Mouse (Mus musculus) intestine, embryonic 14.5 days (tissue): ENCODE data around the gene Arhgap42. TPM values are rescaled to one million over a fixed set of nuclear protein-coding genes. Genes with fewer than 3 reads are reported as not detected.

Experiments
- ATAC-seq: fragments of 200-750 bp; cut with Nextera tagmentation; replicated peaks from 2 replicates; pipeline ENCODE4 v1.8.0; 2017; ENCODE audit warnings: low read depth, moderate number of reproducible peaks, moderate TSS enrichment, moderate library complexity; ENCODE audit not compliant: low FRiP score, low TSS enrichment
- DNase-seq: peaks from one replicate; pipeline ENCODE4 v3.0.0-alpha.2; 2018; ENCODE audit warnings: low spot score
- H3K27ac ChIP-seq: fragments of 300-500 bp; sonication (generic); 2 replicates; pipeline ENCODE4 v1.5.1; 2014; ENCODE audit warnings: low read depth, mild to moderate bottlenecking, control low read depth
- H3K27me3 ChIP-seq: fragments of 300-500 bp; sonication (generic); replicated peaks from 2 replicates; pipeline ENCODE4 v1.6.1; 2014; ENCODE audit warnings: low read length, control low read depth; ENCODE audit not compliant: control insufficient read depth, insufficient read depth
- H3K36me3 ChIP-seq: fragments of 300-500 bp; sonication (generic); 2 replicates; pipeline ENCODE4 v1.6.1; 2014; ENCODE audit warnings: low read length, control low read depth; ENCODE audit not compliant: control insufficient read depth, insufficient read depth
- H3K4me1 ChIP-seq: fragments of 300-500 bp; sonication (generic); replicated peaks from 2 replicates; pipeline ENCODE4 v1.6.1; 2014; ENCODE audit warnings: low read length, control low read depth, mixed read lengths; ENCODE audit not compliant: control insufficient read depth, insufficient read depth
- H3K4me2 ChIP-seq: fragments of 300-500 bp; sonication (generic); 2 replicates; pipeline ENCODE4 v1.6.1; 2014; ENCODE audit warnings: low read length
- H3K4me3 ChIP-seq: fragments of 300-500 bp; sonication (generic); 2 replicates; pipeline ENCODE4 v1.5.1; 2014; ENCODE audit warnings: low read depth, low read length, control low read depth, mixed read lengths
- H3K9ac ChIP-seq: fragments of 300-500 bp; sonication (generic); 2 replicates; pipeline ENCODE4 v1.6.1; 2014; ENCODE audit warnings: mild to moderate bottlenecking, low read length
- H3K9me3 ChIP-seq: fragments of 300-500 bp; sonication (generic); 2 replicates; pipeline ENCODE4 v1.6.1; 2016; ENCODE audit warnings: low read length, control low read depth; ENCODE audit not compliant: control insufficient read depth
- WGBS: fragments of 180-500 bp; shearing (Covaris S2); extraction: QIAGEN DNeasy Blood & Tissue Kit; methylation state at CpG from one replicate; pipeline ENCODE4 v1.1.7; 2014; 5-methylcytosine and 5-hydroxymethylcytosine counted together
- polyA plus RNA-seq: library from polyadenylated mRNA; unstranded; fragments of >200 nt; fragmentation: Nextera tagmentation; extraction: Ambion mirVana; gene quantifications from 2 replicates; pipeline ENCODE4 v1.2.1, GENCODE M21; 2014

Arhgap42 gene
- polyA plus RNA-seq, 1 experiment from 2014 or later: 39.4 TPM

GRCm38 (mm10) chr9:9144301-9145121 is 94.4 kb downstream of the Arhgap42 start:
- Histone ChIP-seq H3K4me1 (no peaks in the 10 kb centered on the region; the same call in 1 of the 2 replicates), H3K9ac (no peak overlapping the region), H3K27ac (no peak overlapping the region), H3K4me3 (no peak overlapping the region), H3K36me3 (no peaks in the 10 kb centered on the region), H3K27me3 (no peaks in the 10 kb centered on the region), H3K4me2 (no peak overlapping the region), H3K9me3 (no peaks in the 10 kb centered on the region)
- DNase-seq (no peak), ATAC-seq (no peak)
- 85% methylated on average over 7 of the region's 7 CpGs for WGBS

DNA sequence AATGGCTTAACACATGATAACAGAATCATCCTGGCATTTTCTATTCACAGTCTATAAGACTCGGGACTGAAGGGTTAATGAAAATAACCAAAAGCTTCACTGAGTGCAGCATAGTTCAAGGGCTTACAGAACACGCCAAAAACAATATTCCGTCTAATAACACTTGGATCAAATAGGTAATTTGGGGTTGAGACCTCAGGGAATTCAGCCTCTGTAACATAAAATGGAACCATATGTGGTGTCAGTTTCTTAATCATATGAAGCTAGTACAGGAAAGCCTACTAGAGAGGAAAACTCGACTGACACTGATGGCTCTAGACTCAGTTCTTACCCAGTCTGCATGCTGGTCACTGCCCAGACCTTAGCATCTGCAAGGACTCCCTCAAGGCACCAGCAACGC is 95.8 kb downstream of the Arhgap42 start:
- ATAC-seq (no peak), DNase-seq (no peak)
- H3K9ac ChIP-seq: no peak overlapping the region
- no peak overlapping the region for H3K4me2 ChIP-seq
- no peak overlapping the region for H3K4me3 ChIP-seq
- no peak overlapping the region for H3K27ac ChIP-seq
- no peaks in the 10 kb centered on the region for H3K9me3 ChIP-seq
- 76% methylated on average over 5 of the region's 5 CpGs for WGBS
- no peaks in the 10 kb centered on the region for H3K27me3 ChIP-seq
- H3K36me3 ChIP-seq: no peaks in the 10 kb centered on the region
- no peaks in the 10 kb centered on the region; the same call in 1 of the 2 replicates for H3K4me1 ChIP-seq

DNA sequence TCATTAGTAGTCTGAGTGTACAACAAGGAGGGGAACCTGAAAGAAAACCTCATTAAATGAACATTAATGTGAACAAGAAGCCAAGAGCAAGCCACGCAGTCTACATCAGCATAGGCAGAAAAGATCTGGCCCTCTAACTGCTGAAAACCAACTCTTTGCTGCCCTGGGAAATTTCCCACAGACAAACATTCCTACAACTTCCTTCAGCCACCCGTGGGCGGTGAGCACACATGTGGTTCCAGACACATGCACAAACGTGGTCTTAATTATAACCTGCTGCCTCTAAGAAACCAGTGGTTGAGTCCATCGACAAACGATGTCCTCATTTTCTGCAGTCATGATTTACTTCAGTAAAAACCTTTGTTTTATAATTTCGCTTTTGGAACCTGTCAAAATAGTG is 96.3 kb downstream of the Arhgap42 start:
- no peak overlapping the region for H3K4me2 ChIP-seq
- no peaks in the 10 kb centered on the region for H3K27me3 ChIP-seq
- H3K4me1 ChIP-seq: no peaks in the 10 kb centered on the region; the same call in 1 of the 2 replicates
- DNase-seq (no peak), ATAC-seq (no peak)
- no peak overlapping the region for H3K27ac ChIP-seq
- no peak overlapping the region for H3K4me3 ChIP-seq
- no peak overlapping the region for H3K9ac ChIP-seq
- WGBS: 76% methylated on average over 7 of the region's 7 CpGs
- no peaks in the 10 kb centered on the region for H3K9me3 ChIP-seq
- H3K36me3 ChIP-seq: no peaks in the 10 kb centered on the region

DNA sequence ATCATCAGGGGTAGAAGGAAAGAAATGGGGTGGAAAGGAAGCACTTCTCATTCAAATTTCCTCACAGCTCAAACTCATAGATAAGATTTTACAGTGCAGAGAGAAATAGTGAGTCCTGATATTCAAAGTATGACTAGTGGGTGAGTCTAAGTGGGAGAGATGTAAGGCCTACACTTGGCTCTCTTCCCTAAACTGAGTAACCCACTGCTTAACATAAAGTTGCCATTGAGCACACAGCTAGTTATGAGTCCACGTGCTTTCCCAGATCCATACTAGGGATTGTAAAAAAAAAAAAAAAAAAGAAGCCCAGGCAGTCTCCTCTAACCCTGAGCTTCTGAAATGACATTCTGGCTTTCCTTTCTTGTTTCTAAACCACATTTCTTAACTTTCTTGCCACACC is 96.8 kb downstream of the Arhgap42 start:
- no peak overlapping the region for H3K4me2 ChIP-seq
- no peaks in the 10 kb centered on the region for H3K9me3 ChIP-seq
- H3K9ac ChIP-seq: no peak overlapping the region
- H3K27me3 ChIP-seq: no peaks in the 10 kb centered on the region
- no peak overlapping the region for H3K27ac ChIP-seq
- no peak for ATAC-seq
- no peaks in the 10 kb centered on the region for H3K36me3 ChIP-seq
- 74% methylated on average over 1 of the region's 1 CpGs for WGBS
- DNase-seq: no peak
- no peak overlapping the region for H3K4me3 ChIP-seq
- H3K4me1 ChIP-seq: no peaks in the 10 kb centered on the region; the same call in 1 of the 2 replicates

DNA sequence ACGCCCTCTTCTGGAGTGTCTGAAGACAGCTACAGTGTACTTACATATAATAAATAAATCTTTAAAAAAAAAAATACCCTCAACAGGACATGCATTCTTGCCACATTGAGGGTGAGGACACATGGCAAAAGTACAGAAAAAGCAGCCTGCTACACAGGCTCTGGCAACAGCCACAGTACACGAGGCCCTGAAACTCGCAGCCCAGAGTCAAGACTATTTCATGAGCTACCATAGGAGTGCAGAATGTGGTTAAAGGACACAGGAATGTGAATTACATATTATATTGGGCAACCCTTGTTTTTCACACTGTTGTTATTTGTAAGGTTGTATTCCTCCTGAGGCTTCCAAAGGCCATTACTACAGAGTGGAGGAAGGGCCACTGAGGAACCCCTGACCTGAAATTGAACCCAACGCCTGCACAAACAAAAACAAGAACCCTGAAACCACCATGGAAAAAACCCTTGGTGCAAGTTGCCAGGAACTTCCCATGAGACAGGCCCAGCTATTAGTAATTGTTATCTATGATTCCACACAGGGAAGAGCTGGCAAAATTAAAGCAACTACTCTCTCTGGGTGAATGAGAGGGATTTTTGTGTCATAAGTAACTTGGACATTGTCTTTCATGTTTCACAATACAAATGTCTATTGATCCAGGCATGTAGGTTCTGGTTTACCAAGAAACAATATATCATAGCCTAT is 109.8 kb downstream of the Arhgap42 start:
- Histone ChIP-seq H3K9ac (no peak overlapping the region), H3K4me2 (no peak overlapping the region), H3K4me1 (peaks cover 11% of the 10 kb centered on the region), H3K9me3 (no peaks in the 10 kb centered on the region), H3K27me3 (no peaks in the 10 kb centered on the region), H3K4me3 (no peak overlapping the region), H3K36me3 (no peaks in the 10 kb centered on the region), H3K27ac (no peak overlapping the region)
- DNase-seq (no peak), ATAC-seq (no peak)
- WGBS: 92% methylated on average over 4 of the region's 4 CpGs

DNA sequence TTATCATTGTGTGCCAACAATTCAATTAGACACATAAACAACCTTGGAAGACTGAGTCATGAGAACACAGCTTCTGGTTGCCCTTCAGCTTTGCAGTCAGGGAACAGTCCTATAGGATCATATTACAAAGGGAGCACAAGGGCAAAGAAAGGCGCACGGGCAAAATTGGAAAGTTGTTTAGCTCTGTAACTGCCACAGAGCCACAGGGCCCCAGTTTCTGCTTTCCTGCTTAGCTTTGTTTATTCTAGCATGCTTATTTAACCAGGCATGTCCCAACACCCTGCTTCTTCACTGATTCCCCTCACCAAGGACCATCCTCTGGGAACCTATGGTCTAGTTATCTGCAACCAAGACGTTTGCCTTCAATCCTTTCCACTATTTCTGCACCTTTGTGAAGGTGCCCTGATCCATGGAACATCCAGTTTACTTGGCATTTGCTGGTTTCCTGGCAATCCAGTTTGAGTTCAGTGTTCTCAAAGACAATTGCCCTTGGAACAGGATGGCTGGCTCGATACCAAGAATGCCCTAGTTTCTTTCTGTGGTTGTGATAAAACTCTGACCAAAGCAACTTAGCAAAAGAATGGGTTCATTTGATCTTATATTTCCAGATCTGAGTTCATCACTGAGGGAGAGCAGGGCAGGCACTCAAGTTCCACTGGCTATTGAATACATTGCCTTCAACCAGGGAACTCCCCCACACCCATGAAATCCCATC is 111.7 kb downstream of the Arhgap42 start:
- ATAC-seq (no peak), DNase-seq (no peak)
- Histone ChIP-seq H3K9me3 (no peaks in the 10 kb centered on the region), H3K36me3 (no peaks in the 10 kb centered on the region), H3K27ac (no peak overlapping the region), H3K9ac (no peak overlapping the region), H3K4me3 (no peak overlapping the region), H3K27me3 (no peaks in the 10 kb centered on the region), H3K4me2 (no peak overlapping the region), H3K4me1 (peaks cover 11% of the 10 kb centered on the region)
- 34% methylated on average over 4 of the region's 4 CpGs for WGBS

DNA sequence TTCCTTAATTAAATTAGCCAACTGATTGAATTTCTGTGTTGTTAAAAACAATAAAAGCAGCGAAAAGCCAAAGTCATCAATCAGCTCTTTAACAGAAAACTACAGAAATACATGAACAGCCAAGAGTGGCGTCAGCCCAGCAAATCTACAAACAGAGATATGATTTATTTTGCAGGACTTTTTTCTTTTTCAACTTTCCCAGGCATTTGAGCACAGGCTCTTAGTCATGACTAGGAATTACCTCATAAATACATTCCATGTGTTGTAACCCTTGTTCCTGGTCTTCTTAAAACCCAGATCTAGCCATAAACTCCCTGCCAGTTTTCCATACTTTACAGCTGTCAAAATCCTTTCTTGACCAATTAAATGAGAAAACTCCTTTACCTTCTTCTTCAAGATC is 114.7 kb downstream of the Arhgap42 start:
- Histone ChIP-seq H3K27me3 (no peaks in the 10 kb centered on the region), H3K9me3 (no peaks in the 10 kb centered on the region), H3K36me3 (no peaks in the 10 kb centered on the region), H3K4me2 (no peak overlapping the region), H3K4me3 (no peak overlapping the region), H3K9ac (no peak overlapping the region), H3K4me1 (peaks cover 11% of the 10 kb centered on the region), H3K27ac (no peak overlapping the region)
- DNase-seq (no peak), ATAC-seq (no peak)
- WGBS: 59% methylated on average over 2 of the region's 2 CpGs

DNA sequence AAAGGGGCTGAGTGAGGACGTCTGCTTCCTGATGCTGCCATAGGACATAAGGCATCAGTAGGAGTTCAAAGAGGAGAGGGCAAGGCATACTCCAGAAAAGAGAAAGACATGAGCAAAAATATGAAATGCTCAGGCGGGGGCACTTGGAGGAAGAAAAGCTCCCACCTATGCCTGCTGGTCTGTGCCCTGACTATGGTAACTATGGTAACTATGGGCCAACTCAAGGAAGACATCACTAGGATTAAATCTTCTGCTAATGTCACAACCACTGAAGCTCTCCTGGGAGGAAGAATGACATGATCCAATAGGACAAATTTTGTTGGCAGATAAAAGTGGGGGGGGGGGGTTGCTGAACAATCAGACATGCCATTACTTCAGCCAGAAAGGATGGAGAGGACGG is 124.6 kb downstream of the Arhgap42 start:
- DNase-seq (no peak), ATAC-seq (no peak)
- Histone ChIP-seq H3K9me3 (no peaks in the 10 kb centered on the region), H3K4me1 (no peaks in the 10 kb centered on the region), H3K4me3 (no peak overlapping the region), H3K27ac (no peak overlapping the region), H3K4me2 (no peak overlapping the region), H3K9ac (no peak overlapping the region), H3K36me3 (peaks cover 4% of the 10 kb centered on the region; the same call in 1 of the 2 replicates), H3K27me3 (no peaks in the 10 kb centered on the region)
- WGBS: 79% methylated on average over 3 of the region's 3 CpGs
